Mouse (Mus musculus) gastrocnemius, postnatal 25 days (tissue): ENCODE measurements around the gene Ergic1. TPM values are rescaled to one million over a fixed set of nuclear protein-coding genes. Genes with fewer than 3 reads are reported as not detected.

Experiments
- DNase-seq: peaks from one replicate; pipeline ENCODE4 v3.0.0; 2022
- long read RNA-seq, 2 experiments: library from polyadenylated mRNA; stranded (forward); transcript quantifications; one replicate each; pipeline ENCODE4 v2.0.0; 2021
- total RNA-seq, 2 experiments: library from RNA; stranded (reverse); gene quantifications; 1 replicate in 1 of 2; 2 replicates in 1 of 2; pipeline ENCODE4 v1.2.3; 2021

Ergic1 gene
- 10 to 100 TPM; 52.0 to 61.0 TPM for total RNA-seq
- long read RNA-seq, experiment 1, transcript Ergic1-206 (10 exons, 2,754 nt): major isoform, 16 of 30 reads
- long read RNA-seq, experiment 1, partial matches to known transcripts: 2 of 30 reads
- long read RNA-seq, experiment 1, other reads (novel, unspliced or antisense): 12 of 30 reads
- long read RNA-seq, experiment 2, transcript Ergic1-206 (10 exons, 2,754 nt): major isoform, 28 of 35 reads
- long read RNA-seq, experiment 2, partial matches to known transcripts: 1 of 35 reads
- long read RNA-seq, experiment 2, other reads (novel, unspliced or antisense): 6 of 35 reads

- DNase-seq: peak; percentile 92
Measured at GRCm38 (mm10) chr17:26561290-26561640, at the start of gene Ergic1. TSS of gene Ergic1 (plus strand) at chr17:26561489.

- peak; percentile 65 for DNase-seq
Measured at GRCm38 (mm10) chr17:26511816-26512774, 49.2 kb upstream of the Ergic1 start.

- no peak for DNase-seq
Measured at GRCm38 (mm10) chr17:26512961-26513360, 48.3 kb upstream of the Ergic1 start.

GRCm38 (mm10) chr17:26513459-26514290, 47.6 kb upstream of the Ergic1 start:
- no peak for DNase-seq

- no peak for DNase-seq
Measured at GRCm38 (mm10) chr17:26514581-26515030, 46.7 kb upstream of the Ergic1 start.

GRCm38 (mm10) chr17:26515675-26516074, 45.6 kb upstream of the Ergic1 start:
- no peak for DNase-seq

- DNase-seq: no peak
Measured at GRCm38 (mm10) chr17:26518306-26518705, 43.0 kb upstream of the Ergic1 start.

GRCm38 (mm10) chr17:26522711-26523110, 38.6 kb upstream of the Ergic1 start:
- no peak for DNase-seq

GRCm38 (mm10) chr17:26524316-26524715, 37.0 kb upstream of the Ergic1 start:
- DNase-seq: no peak

- DNase-seq: no peak
Measured at GRCm38 (mm10) chr17:26524801-26525200, 36.5 kb upstream of the Ergic1 start.

- peak; percentile 76 for DNase-seq
Measured at GRCm38 (mm10) chr17:26525316-26525715, 36.0 kb upstream of the Ergic1 start.

- no peak for DNase-seq
Measured at GRCm38 (mm10) chr17:26527291-26527690, 34.0 kb upstream of the Ergic1 start.

GRCm38 (mm10) chr17:26528751-26529150, 32.5 kb upstream of the Ergic1 start:
- DNase-seq: no peak

GRCm38 (mm10) chr17:26529791-26530241, 31.5 kb upstream of the Ergic1 start:
- peak; percentile 81 for DNase-seq

GRCm38 (mm10) chr17:26530590-26531081, 30.7 kb upstream of the Ergic1 start:
- peak; percentile 89 for DNase-seq

- no peak for DNase-seq
Measured at GRCm38 (mm10) chr17:26531395-26532027, 29.8 kb upstream of the Ergic1 start.

GRCm38 (mm10) chr17:26532476-26533045, 28.7 kb upstream of the Ergic1 start:
- no peak for DNase-seq

- peak; percentile 63 for DNase-seq
Measured at GRCm38 (mm10) chr17:26533871-26534372, 27.4 kb upstream of the Ergic1 start.

GRCm38 (mm10) chr17:26534695-26535094, 26.6 kb upstream of the Ergic1 start:
- no peak for DNase-seq

GRCm38 (mm10) chr17:26535251-26536136, 25.8 kb upstream of the Ergic1 start:
- no peak for DNase-seq
